Mouse (Mus musculus) MN1 (cell line): ENCODE data around the gene St8sia1.

Experiments
- DNase-seq: peaks from one replicate; pipeline ENCODE4 v3.0.0-alpha.2; 2016; ENCODE audit warnings: low spot score

The St8sia1 gene

GRCm38 (mm10) chr6:142863881-142864280 is 100.4 kb downstream of the St8sia1 start:
- no peak for DNase-seq

- DNase-seq = no peak
Measured at GRCm38 (mm10) chr6:142862265-142862664, 102.0 kb downstream of the St8sia1 start.

- DNase-seq = no peak
Measured at GRCm38 (mm10) chr6:142860396-142860795, 103.9 kb downstream of the St8sia1 start.

DNA sequence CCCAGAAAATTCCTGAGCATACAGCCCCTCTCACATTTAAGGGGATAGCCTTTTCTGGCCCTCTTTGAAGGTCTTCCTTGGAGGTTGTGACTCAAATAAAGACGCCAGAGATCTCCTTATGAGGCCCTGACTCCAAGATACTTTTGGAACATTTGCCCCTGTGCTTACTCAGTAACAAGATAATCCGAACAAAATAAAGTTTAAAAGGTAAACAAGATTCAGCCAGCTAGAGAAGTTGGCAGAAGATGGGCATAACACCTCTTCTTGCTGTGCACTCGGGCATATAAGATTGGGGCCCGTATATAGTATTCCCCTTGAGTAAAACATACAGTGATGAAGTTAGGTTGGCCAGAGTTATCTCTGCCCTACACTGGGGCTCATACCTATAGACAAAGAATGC is 104.3 kb downstream of the St8sia1 start:
- no peak for DNase-seq

- DNase-seq = no peak
Measured at GRCm38 (mm10) chr6:142858937-142859336, 105.3 kb downstream of the St8sia1 start.

- no peak for DNase-seq
Measured at GRCm38 (mm10) chr6:142856258-142856874, 107.9 kb downstream of the St8sia1 start.

- DNase-seq = no peak
Measured at GRCm38 (mm10) chr6:142855761-142856160, 108.5 kb downstream of the St8sia1 start.

DNA sequence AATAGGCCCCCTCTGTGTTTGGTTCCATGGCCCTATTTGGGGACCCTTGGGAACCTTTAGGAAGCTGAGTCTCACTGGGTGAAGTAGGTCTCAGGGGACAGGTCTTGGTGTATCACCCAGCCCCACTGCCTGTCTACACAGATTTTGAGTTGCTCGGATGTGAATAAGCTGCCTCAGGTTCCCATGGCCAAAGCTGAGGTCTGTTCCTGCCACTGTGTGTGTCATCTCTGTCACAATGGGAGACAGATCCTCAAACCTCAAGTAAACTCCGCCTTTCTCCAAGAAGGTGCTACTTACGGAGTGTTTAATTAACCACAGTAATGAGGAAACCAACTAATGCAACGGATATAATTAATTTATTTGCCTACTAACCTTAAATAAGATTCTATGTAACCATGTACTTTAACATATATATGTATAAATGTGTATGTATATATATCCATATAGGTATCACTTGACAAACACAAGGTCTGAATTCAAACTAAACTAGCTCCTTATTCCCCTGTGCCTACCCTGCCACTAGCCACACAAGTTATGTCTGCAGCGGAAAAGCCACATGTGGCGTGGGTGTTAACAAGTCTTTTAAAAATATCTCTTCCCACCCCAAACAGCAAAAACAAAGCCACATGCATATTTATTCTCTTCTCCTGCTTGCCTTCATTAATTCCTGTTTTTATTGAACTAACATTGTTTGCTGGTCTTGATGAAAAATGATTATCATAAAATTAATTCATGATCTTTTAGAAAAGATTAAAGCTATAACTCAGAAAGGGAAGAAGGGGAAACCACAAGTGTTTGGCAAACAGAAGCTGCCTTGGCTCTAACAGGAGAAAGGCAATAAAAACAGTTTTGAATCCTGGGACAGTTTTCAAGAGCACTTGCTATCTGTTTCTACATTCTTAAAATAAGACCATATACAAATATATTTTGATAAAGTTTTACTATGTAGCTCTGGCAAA is 111.6 kb downstream of the St8sia1 start:
- no peak for DNase-seq

DNA sequence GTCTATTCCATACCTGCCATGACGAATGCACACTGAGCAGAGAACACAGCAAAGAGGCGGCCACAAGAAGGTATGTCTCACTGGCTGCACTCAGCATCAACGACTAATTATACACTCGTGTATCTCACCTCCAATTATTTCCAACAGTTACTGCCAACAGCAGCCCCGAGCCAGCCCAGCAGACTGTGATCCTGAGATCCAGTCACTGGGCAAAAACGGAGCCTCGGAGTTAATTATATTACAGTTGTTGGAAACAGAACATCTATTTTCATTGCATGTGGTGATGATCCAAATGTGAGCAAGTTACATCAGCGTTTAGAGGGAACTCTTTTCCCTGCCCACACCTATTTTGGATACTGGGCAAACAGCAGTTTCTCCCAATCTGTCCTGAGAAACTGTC is 113.8 kb downstream of the St8sia1 start:
- DNase-seq = no peak

- DNase-seq = no peak
Measured at GRCm38 (mm10) chr6:142849326-142849725, 114.9 kb downstream of the St8sia1 start.

- no peak for DNase-seq
Measured at GRCm38 (mm10) chr6:142847914-142848674, 116.2 kb downstream of the St8sia1 start.

- no peak for DNase-seq
Measured at GRCm38 (mm10) chr6:142846855-142847254, 117.4 kb downstream of the St8sia1 start.

DNA sequence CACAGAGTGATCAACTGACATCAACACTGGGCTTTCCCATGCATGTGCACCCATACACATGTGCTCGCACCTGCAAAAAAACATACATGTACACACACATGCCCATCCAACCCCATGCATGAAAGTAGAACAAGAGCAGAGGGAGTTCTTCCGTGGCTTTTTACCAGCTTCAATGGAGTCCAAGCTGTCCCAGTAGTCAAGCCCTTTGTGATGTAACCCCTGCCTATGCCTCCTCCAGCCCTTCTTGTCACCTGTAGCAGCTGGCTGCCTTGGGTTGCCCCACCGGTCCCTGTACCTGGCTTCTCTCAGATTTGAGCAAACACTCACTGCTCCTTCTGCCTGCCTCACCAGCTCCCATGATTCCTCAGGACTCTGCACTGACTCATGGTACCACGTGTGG is 119.2 kb downstream of the St8sia1 start:
- DNase-seq = no peak

- no peak for DNase-seq
Measured at GRCm38 (mm10) chr6:142844061-142844460, 120.2 kb downstream of the St8sia1 start.

DNA sequence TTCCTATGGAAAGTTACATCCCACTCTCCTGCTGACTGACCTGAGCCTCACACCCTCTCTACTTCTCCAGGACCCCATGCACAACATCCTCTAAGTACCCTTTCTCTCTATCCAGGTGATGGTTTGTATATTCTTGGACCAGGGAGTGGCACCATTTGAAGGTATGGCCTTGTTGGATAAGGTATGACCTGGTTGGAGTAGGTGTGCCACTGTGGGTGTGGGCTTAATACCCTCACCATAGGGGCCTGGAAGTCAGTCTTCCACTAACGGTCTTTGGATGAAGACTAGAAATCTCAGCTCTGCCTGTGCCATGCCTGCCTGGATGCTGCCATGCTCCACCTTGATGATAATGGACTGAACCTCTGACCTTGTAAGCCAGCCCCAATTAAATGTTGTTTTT is 125.8 kb downstream of the St8sia1 start:
- no peak for DNase-seq

DNA sequence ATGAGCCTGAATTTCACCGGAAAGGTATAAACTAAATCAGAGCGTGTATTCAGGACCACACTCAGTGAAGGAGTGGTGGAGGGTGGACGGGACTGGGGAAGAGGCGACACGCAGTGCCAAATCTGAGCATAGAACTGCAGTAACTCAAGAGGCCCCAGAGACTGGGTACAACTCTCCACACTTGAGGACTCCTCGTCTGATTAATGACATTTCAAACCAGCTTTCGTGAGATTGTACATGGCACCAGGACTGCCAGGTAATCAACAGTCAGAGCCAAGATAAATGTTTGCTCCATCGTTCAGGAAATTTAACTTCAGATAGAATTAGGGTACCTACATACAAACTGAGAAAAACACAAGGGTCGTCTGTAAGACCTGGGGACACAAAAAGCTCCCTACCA is 126.9 kb downstream of the St8sia1 start:
- no peak for DNase-seq

- no peak for DNase-seq
Measured at GRCm38 (mm10) chr6:142835726-142836125, 128.5 kb downstream of the St8sia1 start.

- no peak for DNase-seq
Measured at GRCm38 (mm10) chr6:142834911-142835310, 129.3 kb downstream of the St8sia1 start.

GRCm38 (mm10) chr6:142831706-142832105 is 132.5 kb downstream of the St8sia1 start:
- no peak for DNase-seq

DNA sequence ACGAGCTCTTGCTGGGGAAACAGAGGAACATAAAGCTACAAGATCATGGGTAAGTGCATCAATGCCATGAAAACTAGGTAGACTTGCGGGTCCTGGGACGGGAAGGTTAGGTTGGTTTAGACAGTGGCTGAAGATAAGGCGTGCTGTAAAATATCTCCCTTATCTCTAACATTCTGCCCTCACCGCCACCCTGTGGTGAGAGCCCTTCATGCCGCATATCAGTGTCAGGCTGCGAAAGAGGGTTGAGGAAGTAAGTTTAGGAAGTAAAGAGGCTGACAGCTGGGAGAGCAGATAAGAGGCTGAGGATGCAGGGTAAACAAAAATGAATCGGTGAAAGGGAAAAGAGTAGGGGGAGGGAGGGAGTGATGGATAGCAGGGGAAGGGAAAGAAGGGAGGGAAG is 133.0 kb downstream of the St8sia1 start:
- no peak for DNase-seq

DNA sequence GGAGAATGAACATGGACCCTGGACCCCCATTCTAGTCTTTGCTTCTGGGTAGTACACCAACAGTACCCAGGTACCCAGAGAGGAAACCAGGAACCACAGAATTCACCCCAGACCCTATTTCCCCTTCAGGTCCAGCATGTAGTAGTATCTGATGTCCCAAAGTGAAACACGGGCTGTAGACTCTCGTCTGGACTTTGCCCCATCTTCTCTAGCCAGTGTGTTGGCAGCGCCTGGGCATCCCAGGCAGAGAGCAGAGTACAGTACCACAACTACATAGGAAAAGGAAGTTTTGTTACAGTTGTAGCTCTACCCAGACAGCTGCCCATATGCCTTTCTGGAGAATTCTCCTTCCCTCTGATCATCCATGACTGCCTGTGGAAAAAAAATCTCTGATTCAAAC is 134.0 kb downstream of the St8sia1 start:
- no peak for DNase-seq

- DNase-seq = no peak
Measured at GRCm38 (mm10) chr6:142825449-142825848, 138.8 kb downstream of the St8sia1 start.
